ENCODE assay signal across 8 mouse cellular contexts in the genomic region with DNA sequence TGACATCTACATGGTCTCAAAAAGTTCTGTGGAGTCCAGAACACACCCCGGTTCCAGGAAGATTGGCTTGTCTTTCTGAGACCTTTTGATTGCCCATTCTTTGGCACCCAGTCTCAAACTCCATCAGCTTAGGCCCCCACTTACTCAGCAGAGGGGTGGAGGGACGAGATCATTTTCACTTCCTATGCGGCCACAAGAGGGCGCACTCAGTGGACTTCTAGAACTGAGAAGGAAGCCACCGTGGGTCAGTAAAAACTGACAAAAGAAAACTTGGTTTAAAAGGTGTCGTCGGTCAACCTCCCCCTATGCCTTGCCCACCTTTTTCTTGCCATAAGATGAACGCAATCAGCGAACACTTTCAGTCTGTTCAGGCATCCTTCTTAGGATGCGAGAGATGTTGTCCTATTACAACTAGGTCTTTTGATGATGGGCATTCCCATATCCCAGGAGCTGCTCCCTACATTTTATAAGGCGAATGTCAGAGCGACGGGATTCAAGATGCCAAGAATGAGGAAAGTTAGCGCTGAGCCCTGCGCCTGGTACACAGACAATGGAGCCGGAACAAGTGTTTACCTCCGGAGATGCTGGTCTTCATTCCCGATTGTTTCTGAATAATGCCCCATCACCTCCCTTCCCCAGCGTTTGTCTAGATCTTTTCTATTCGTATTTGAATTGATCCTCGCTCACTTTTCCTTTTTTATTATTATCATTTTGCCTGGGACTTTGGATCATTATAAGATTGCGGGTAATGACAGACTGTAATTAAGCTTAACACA. TPM values are rescaled to one million over a fixed set of nuclear protein-coding genes. Genes with fewer than 3 reads are reported as not detected.
A peak's percentile ranks its signal among the peaks of the same experiment; 100 is the strongest.
DNase-seq lines count a peak whose midpoint lies in the region; ATAC-seq and TF ChIP-seq lines count a peak whose summit lies in the region.

No protein-coding gene starts in this region.

- H3K9ac ChIP-seq in ES-E14 (ENCODE audit: insufficient read depth, low read depth, low read length, poor library complexity, severe bottlenecking), result no peak overlapping the region
- H3K9ac ChIP-seq in forebrain, embryonic 14.5 days (ENCODE audit: low read length), result peak overlapping the region; percentile 63

- H3K27me3 ChIP-seq in forebrain, embryonic 14.5 days (replicated peaks; ENCODE audit: control insufficient read depth, insufficient read depth, low read length), result no peaks in the 10 kb centered on the region

- H3K4me1 ChIP-seq in ES-E14 (ENCODE audit: control insufficient read depth in 2 of 2, insufficient read depth in 2 of 2, low read length in 2 of 2, poor library complexity in 1 of 2), result no peaks in the 10 kb centered on the region
- H3K4me1 ChIP-seq in forebrain, embryonic 14.5 days (ENCODE audit: control insufficient read depth, insufficient read depth, low read length), result peaks cover 3% of the 10 kb centered on the region; the same call in 1 of the 2 replicates

- H3K36me3 ChIP-seq in ES-E14 (ENCODE audit: control insufficient read depth, insufficient read depth, low read length, poor library complexity, severe bottlenecking), result no peaks in the 10 kb centered on the region
- no peaks in the 10 kb centered on the region for H3K36me3 ChIP-seq in forebrain, embryonic 14.5 days (ENCODE audit: control insufficient read depth, insufficient read depth, low read length)

- intact Hi-C loops in heart, postnatal 14 days (cut with DNase I), result loop anchor here (5.0 to 10.0 kb wide), 3 partner anchors 142 to 307 kb away; no protein-coding TSS in a partner anchor

- no peaks in the 10 kb centered on the region for H3K9me3 ChIP-seq in ES-E14 (ENCODE audit: control insufficient read depth, insufficient read depth, low read depth, low read length)
- no peaks in the 10 kb centered on the region for H3K9me3 ChIP-seq in forebrain, embryonic 14.5 days (replicated peaks; ENCODE audit: control insufficient read depth, low read length)

- 0 out of 4 replicates have a peak overlapping the region, but pooled peaks of 1 of the 2 experiments have one; percentile 15 for H3K4me3 ChIP-seq in ES-E14 (ENCODE audit: insufficient read depth in 1 of 2, low read depth in 1 of 2, low read length in 2 of 2, poor library complexity in 1 of 2, severe bottlenecking in 1 of 2)
- H3K4me3 ChIP-seq in forebrain, embryonic 14.5 days (ENCODE audit: low read depth, low read length), result peak overlapping the region; percentile 22

- in situ Hi-C loops in ES-E14 (cut with MboI; ENCODE audit: low sequenced_read_pairs in 2 of 2, unreplicated experiment in 2 of 2), result no loop called here

- DNase-seq in ES-E14 (ENCODE audit: low read depth, low spot score), result peak; percentile 38
- peak; percentile 24 for DNase-seq in c-Kit-positive CD71-positive TER-119-positive erythroid progenitor cells, embryonic 14.5 days (ENCODE audit: low spot score)
- DNase-seq in forebrain, embryonic 14.5 days (ENCODE audit: low spot score), result peak; percentile 89
- peak; percentile 74 to 84 for DNase-seq in heart, postnatal 14 days
- DNase-seq in layer of hippocampus, adult 11-12 months (ENCODE audit: low spot score), result peak; percentile 80
- DNase-seq in lung, adult 18-20 months, result peak; percentile 45 to 57
- DNase-seq in ovary, postnatal 14 days (ENCODE audit: low spot score), result peak; percentile 54
- peak; percentile 41 to 49 for DNase-seq in thymus, postnatal 36 days

- ATAC-seq in forebrain, embryonic 14.5 days, result peak; percentile 76

- peak overlapping the region; percentile 55 for H3K4me2 ChIP-seq in forebrain, embryonic 14.5 days (ENCODE audit: low read length)

- H3K27ac ChIP-seq in ES-E14 (ENCODE audit: insufficient read depth, low read depth, low read length, poor library complexity, severe bottlenecking), result no peak overlapping the region
- H3K27ac ChIP-seq in forebrain, embryonic 14.5 days (ENCODE audit: low read depth, low read length), result no peak overlapping the region

- WGBS in forebrain, embryonic 14.5 days, result 15% methylated on average over 22 of the region's 22 CpGs

TF ChIP-seq in ES-E14, 5 proteins besides CTCF, POLR2A, EP300 and RAD21:
- TF ChIP-seq ZC3H11A (IDR thresholded peaks at IDR 0.05; ENCODE audit: borderline replicate concordance, low read depth, low read length), result 0 out of 2 replicates have a peak, but pooled peaks have one; percentile 35
- no peak for TF ChIP-seq MAFK (IDR thresholded peaks at IDR 0.05; ENCODE audit: insufficient read depth, low read depth, low read length)

RNA-seq across cellular contexts. Expression of gene Ccdc149, which starts 44.1 kb away (rescaled TPM):
- 0.11 and 0.27 TPM in 2 replicates for total RNA-seq in ES-E14 (2012; rRNA removed)
- 8.5 and 9.6 TPM in 2 replicates for polyA plus RNA-seq in forebrain, embryonic 14.5 days (2014; fragmentation: Nextera tagmentation; extraction: Ambion mirVana)
- 1 to 10 TPM; 5.3 to 6.9 TPM for total RNA-seq in heart, postnatal 14 days (2021)

RNA-seq across cellular contexts. Expression of gene Lgi2, which starts 50.8 kb away (rescaled TPM):
- total RNA-seq in ES-E14 (2012; rRNA removed), result 1.0 and 1.5 TPM in 2 replicates
- 1.4 and 1.7 TPM in 2 replicates for polyA plus RNA-seq in forebrain, embryonic 14.5 days (2014; fragmentation: Nextera tagmentation; extraction: Ambion mirVana)
- 1 to 10 TPM in 1 of 2 experiments, under 1 TPM in 1; 0.93 to 1.0 TPM for total RNA-seq in heart, postnatal 14 days (2021)

Comparison
In these comparisons a context has a peak if more than half of its experiments do, and no peak if none do; other contexts are left out.
1. DNase-seq: peak in every context shown above with its lines; median percentile 89 in forebrain, embryonic 14.5 days; 80 in layer of hippocampus, adult 11-12 months; 79 in heart, postnatal 14 days; 54 in ovary, postnatal 14 days; 51 in lung, adult 18-20 months; 45 in thymus, postnatal 36 days; 38 in ES-E14; 24 in c-Kit-positive CD71-positive TER-119-positive erythroid progenitor cells, embryonic 14.5 days.